Mouse (Mus musculus) heart, postnatal 0 days (tissue): ENCODE measurements around the gene Greb1.

ENCODE experiments used
- CTCF ChIP-seq: IDR thresholded peaks from 2 replicates; pipeline ENCODE4 v1.5.1; 2016; ENCODE audit warnings: antibody characterized with exemption, control low read depth, low read depth
- EP300 ChIP-seq: IDR thresholded peaks from 2 replicates; pipeline ENCODE4 v1.6.1; 2016; ENCODE audit warnings: antibody characterized with exemption, low read depth

GRCm38 (mm10) chr12:16644698-16645097 is 156.0 kb downstream of the Greb1 start:
- TF ChIP-seq CTCF (no peak), EP300 (no peak)
